Mouse (Mus musculus): ENCODE measurements around the gene Rsph9. TPM values are rescaled to one million over a fixed set of nuclear protein-coding genes. Genes with fewer than 3 reads are reported as not detected.

The Rsph9 gene
- polyA plus RNA-seq (2014; fragmentation: Illumina TruSeq; extraction: RNeasy Lipid Tissue Mini Kit (QIAGEN cat#74804); ENCODE audit: low read depth, low replicate concordance), result 14.6 TPM

DNA sequence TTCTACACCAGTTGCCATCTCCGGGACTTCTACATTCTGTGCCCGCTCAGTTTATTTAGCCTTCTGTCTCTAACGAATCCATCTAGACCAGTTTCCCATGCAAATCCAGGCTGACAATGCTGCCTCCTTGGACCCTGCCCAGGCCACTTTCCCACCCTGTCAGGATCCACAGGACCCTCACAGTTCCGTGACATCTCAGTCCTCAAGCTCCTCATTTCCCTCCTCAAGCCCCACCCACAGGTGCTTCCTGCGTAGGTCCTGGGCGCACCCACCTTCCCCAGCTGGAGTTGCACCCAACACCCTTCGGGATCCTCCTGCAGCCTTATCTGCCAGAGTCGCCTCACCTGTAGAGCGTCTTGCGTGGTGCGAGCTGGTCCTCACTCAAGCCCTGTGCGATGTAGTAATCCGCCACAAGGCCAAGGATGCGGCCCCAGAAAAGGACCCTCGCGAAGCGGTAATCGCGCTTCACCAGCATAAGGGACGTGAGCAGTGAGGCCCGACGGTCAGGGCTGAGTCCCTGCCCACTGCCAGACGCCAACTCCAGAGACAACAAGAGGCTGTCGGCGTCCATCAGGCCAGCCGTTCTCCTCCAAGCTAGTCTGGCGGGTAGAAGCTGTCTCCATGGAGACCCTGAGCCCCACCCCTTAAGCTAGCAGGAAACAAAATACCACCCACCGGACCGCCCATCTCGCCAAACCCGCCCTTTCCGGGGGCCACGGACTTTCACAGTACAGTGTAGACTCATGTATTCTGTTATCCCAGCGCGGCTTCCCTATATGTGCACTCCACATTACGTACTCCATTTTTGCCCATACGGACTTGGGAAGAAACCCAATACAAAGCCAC is at the start of gene Rsph9:
TSS of gene Rsph9 (minus strand) at position 639 of the 846 bp plus-strand sequence.

DNA sequence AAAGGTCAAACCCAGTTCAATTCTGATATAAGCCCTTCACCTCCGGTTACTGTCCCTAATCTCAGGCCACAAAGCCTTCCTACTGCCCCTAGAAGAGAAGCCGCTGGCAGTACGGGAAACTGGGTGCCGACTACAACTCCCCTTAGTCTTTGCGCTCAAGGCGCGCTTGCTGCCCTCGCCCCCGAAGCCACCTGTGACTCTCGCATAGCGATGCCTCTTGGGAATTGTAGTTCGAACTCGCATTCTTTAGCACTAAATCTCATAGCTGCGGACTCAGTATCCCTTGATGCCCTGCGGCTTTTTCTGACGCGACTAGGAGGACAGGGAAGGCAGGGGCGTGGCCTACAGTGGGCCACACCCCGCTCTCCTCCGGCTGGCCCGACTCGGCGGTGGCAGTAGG is 16.7 kb upstream of the Rsph9 start, which contains the start of gene Gtpbp2:
TSS of gene Gtpbp2 (plus strand) at position 347 of the 400 bp plus-strand sequence.

DNA sequence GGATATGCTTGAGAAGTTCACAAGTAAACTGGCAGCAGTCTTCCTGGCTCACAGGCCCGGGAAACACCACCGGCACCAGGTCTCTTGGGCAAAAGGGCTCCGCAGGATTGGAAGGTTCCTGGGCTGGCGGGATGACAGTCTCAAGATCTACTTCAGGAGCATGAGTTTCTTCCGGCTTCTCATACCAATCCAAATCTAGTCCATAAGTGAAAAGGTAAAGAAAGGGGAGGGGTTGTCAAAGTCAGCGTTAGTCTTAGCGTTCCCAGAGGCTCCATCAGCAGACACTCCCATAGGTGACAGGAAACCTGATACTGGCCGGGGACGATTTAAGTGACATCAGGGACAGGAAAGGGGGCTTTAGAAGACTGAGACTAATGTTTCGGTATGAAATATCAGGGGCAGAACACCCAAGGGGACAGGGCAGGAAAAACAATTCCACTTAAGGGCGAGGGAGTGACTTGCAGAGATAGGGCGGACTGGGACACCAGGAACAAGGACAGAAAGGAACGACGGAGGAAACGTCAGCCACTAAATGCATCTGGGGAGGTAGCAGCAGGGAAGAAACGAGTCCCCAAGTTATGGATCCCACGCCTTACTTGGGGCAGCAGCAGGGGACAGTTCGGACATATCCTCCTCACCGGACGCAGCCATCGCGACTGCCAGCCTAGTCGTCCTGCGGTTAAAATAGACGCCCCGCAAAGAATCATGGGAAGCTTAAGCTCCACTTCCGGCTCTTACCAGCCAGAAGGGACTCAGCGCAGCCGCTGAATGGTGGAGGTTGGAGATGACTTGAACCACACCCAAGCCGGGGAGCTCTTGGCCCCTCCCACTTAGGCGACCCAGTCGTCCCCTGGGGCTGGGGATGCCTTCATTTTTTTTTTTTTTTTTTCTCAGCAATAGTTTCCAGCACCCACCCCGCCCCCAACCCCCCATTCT is 9.1 kb upstream of the Rsph9 start, which contains the start of gene Mad2l1bp:
TSS of gene Mad2l1bp (minus strand) at position 707 of the 936 bp plus-strand sequence.

DNA sequence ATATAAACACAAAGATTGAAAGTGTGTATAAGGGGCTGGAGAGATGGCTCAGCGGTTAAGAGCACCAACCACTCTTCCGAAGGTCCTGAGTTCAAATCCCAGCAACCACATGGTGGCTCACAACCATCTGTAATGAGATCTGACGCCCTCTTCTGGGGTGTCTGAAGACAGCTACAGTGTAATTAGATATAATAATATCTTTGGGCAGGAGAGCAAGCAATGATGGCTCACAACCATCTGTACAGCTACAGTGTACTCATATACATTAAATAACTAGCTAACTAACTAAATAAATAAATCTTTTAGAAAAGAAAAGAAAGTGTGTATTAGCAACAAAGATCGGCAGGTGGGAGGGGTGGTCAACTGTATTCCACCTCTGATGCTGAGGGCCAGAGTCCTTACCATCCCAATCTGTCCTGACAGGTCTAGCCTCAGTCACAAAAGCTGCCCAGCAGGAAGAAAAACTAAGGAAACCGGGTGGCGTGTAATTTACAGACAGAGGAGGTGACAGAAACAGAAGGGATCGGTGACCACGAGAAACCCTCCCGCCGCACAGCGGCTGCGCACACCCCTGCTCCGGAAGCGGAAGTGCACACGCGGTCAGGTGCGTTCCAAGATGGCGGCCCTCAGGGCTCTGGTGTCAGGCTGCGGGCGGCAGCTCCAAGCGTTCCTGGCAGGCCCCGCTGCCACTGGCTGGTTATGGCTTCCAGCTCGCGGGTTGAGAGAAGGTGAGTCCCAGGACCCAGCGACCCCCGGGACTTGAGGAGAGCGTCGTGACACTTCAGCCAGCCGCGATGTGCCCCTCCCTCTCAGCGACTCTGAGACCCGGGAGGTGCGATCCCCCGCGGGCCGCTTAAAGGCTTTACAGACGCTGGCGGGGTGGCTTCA is 33.4 kb downstream of the Rsph9 start, which contains the start of gene Mrps18a:
TSS of gene Mrps18a (plus strand) at position 585 of the 888 bp plus-strand sequence.

Other genes starting within 250 kb of the Rsph9 start
- 0.95 TPM for gene Vegfa, start 111.8 kb downstream of the Rsph9 start, polyA plus RNA-seq (2014; fragmentation: Illumina TruSeq; extraction: RNeasy Lipid Tissue Mini Kit (QIAGEN cat#74804); ENCODE audit: low read depth, low replicate concordance)
- gene Mrps18a, start 33.2 kb downstream of the Rsph9 start, polyA plus RNA-seq (2014; fragmentation: Illumina TruSeq; extraction: RNeasy Lipid Tissue Mini Kit (QIAGEN cat#74804); ENCODE audit: low read depth, low replicate concordance), result 19.8 TPM
- 2.0 TPM for gene Mad2l1bp, start 9.3 kb upstream of the Rsph9 start, polyA plus RNA-seq (2014; fragmentation: Illumina TruSeq; extraction: RNeasy Lipid Tissue Mini Kit (QIAGEN cat#74804); ENCODE audit: low read depth, low replicate concordance)
- gene Gtpbp2, start 16.8 kb upstream of the Rsph9 start, polyA plus RNA-seq (2014; fragmentation: Illumina TruSeq; extraction: RNeasy Lipid Tissue Mini Kit (QIAGEN cat#74804); ENCODE audit: low read depth, low replicate concordance), result 14.9 TPM
- 11.8 TPM for gene Polh, start 58.4 kb upstream of the Rsph9 start, polyA plus RNA-seq (2014; fragmentation: Illumina TruSeq; extraction: RNeasy Lipid Tissue Mini Kit (QIAGEN cat#74804); ENCODE audit: low read depth, low replicate concordance)
- gene Xpo5, start 58.6 kb upstream of the Rsph9 start, polyA plus RNA-seq (2014; fragmentation: Illumina TruSeq; extraction: RNeasy Lipid Tissue Mini Kit (QIAGEN cat#74804); ENCODE audit: low read depth, low replicate concordance), result 25.8 TPM
- gene Polr1c, start 103.8 kb upstream of the Rsph9 start, polyA plus RNA-seq (2014; fragmentation: Illumina TruSeq; extraction: RNeasy Lipid Tissue Mini Kit (QIAGEN cat#74804); ENCODE audit: low read depth, low replicate concordance), result 10.6 TPM
- 0.88 TPM for gene Yipf3, start 103.9 kb upstream of the Rsph9 start, polyA plus RNA-seq (2014; fragmentation: Illumina TruSeq; extraction: RNeasy Lipid Tissue Mini Kit (QIAGEN cat#74804); ENCODE audit: low read depth, low replicate concordance)
- 1.8 TPM for gene Lrrc73, start 109.3 kb upstream of the Rsph9 start, polyA plus RNA-seq (2014; fragmentation: Illumina TruSeq; extraction: RNeasy Lipid Tissue Mini Kit (QIAGEN cat#74804); ENCODE audit: low read depth, low replicate concordance)
- 1.3 TPM for gene Tjap1, start 138.8 kb upstream of the Rsph9 start, polyA plus RNA-seq (2014; fragmentation: Illumina TruSeq; extraction: RNeasy Lipid Tissue Mini Kit (QIAGEN cat#74804); ENCODE audit: low read depth, low replicate concordance)
- gene Dlk2, start 153.2 kb upstream of the Rsph9 start, polyA plus RNA-seq (2014; fragmentation: Illumina TruSeq; extraction: RNeasy Lipid Tissue Mini Kit (QIAGEN cat#74804); ENCODE audit: low read depth, low replicate concordance), result not detected
- gene Abcc10, start 184.1 kb upstream of the Rsph9 start, polyA plus RNA-seq (2014; fragmentation: Illumina TruSeq; extraction: RNeasy Lipid Tissue Mini Kit (QIAGEN cat#74804); ENCODE audit: low read depth, low replicate concordance), result 0.11 TPM
- gene Zfp318, start 239.5 kb upstream of the Rsph9 start, polyA plus RNA-seq (2014; fragmentation: Illumina TruSeq; extraction: RNeasy Lipid Tissue Mini Kit (QIAGEN cat#74804); ENCODE audit: low read depth, low replicate concordance), result 327 TPM

Data from testis, adult 10 weeks (tissue).